Mouse (Mus musculus): ENCODE data around the gene Simc1. TPM values are rescaled to one million over a fixed set of nuclear protein-coding genes. Genes with fewer than 3 reads are reported as not detected.

Gene Simc1
- polyA plus RNA-seq, 1 experiment from 2014 or later = 23.3 TPM

- H3K4me3 ChIP-seq (ENCODE audit: low read depth, low read length) = no peak overlapping the region
Measured at GRCm38 (mm10) chr13:54557652-54558051, 54.1 kb downstream of the Simc1 start.

GRCm38 (mm10) chr13:54559656-54560055 is 56.1 kb downstream of the Simc1 start:
- peaks cover 24% of the 10 kb centered on the region for H3K36me3 ChIP-seq (ENCODE audit: control insufficient read depth, insufficient read depth, low read length)
- no peaks in the 10 kb centered on the region for H3K9me3 ChIP-seq (ENCODE audit: control insufficient read depth, low read length)
- no peak overlapping the region for H3K9ac ChIP-seq (ENCODE audit: low read length)
- WGBS = 92% methylated on average over 2 of the region's 2 CpGs
- H3K27me3 ChIP-seq (ENCODE audit: control insufficient read depth, insufficient read depth, low read length) = no peaks in the 10 kb centered on the region
- no peak overlapping the region for H3K27ac ChIP-seq (replicated peaks; ENCODE audit: low read depth, low read length)
- no peak overlapping the region for H3K4me3 ChIP-seq (ENCODE audit: low read depth, low read length)
- DNase-seq (ENCODE audit: low spot score) (no peak), ATAC-seq (ENCODE audit: insufficient number of reproducible peaks, low FRiP score, low TSS enrichment, low read depth) (no peak)
- no peak overlapping the region for H3K4me2 ChIP-seq (ENCODE audit: low read depth, severe bottlenecking)
- peaks cover 6% of the 10 kb centered on the region for H3K4me1 ChIP-seq (ENCODE audit: control insufficient read depth, insufficient read depth, low read length)

More at GRCm38 (mm10) chr13:54557652-54558051, 54.1 kb downstream of the Simc1 start:
- no peak for DNase-seq (ENCODE audit: low spot score)
- Histone ChIP-seq H3K4me1 (ENCODE audit: control insufficient read depth, insufficient read depth, low read length) (no peaks in the 10 kb centered on the region), H3K36me3 (ENCODE audit: control insufficient read depth, insufficient read depth, low read length) (peaks cover 26% of the 10 kb centered on the region), H3K27ac (replicated peaks; ENCODE audit: low read depth, low read length) (no peak overlapping the region), H3K9ac (ENCODE audit: low read length) (no peak overlapping the region), H3K27me3 (ENCODE audit: control insufficient read depth, insufficient read depth, low read length) (no peaks in the 10 kb centered on the region), H3K9me3 (ENCODE audit: control insufficient read depth, low read length) (no peaks in the 10 kb centered on the region), H3K4me2 (ENCODE audit: low read depth, severe bottlenecking) (no peak overlapping the region)
- ATAC-seq (ENCODE audit: insufficient number of reproducible peaks, low FRiP score, low TSS enrichment, low read depth) = no peak
- 88% methylated on average over 1 of the region's 1 CpGs for WGBS

GRCm38 (mm10) chr13:54560608-54561007 is 57.0 kb downstream of the Simc1 start:
- peaks cover 6% of the 10 kb centered on the region for H3K4me1 ChIP-seq (ENCODE audit: control insufficient read depth, insufficient read depth, low read length)
- H3K27me3 ChIP-seq (ENCODE audit: control insufficient read depth, insufficient read depth, low read length) = no peaks in the 10 kb centered on the region
- no peak overlapping the region for H3K4me2 ChIP-seq (ENCODE audit: low read depth, severe bottlenecking)
- DNase-seq (ENCODE audit: low spot score) (no peak), ATAC-seq (ENCODE audit: insufficient number of reproducible peaks, low FRiP score, low TSS enrichment, low read depth) (no peak)
- no peak overlapping the region for H3K4me3 ChIP-seq (ENCODE audit: low read depth, low read length)
- H3K9me3 ChIP-seq (ENCODE audit: control insufficient read depth, low read length) = no peaks in the 10 kb centered on the region
- no peak overlapping the region for H3K27ac ChIP-seq (replicated peaks; ENCODE audit: low read depth, low read length)
- no peak overlapping the region for H3K9ac ChIP-seq (ENCODE audit: low read length)
- 95% methylated on average over 7 of the region's 7 CpGs for WGBS
- peaks cover 24% of the 10 kb centered on the region for H3K36me3 ChIP-seq (ENCODE audit: control insufficient read depth, insufficient read depth, low read length)

- Histone ChIP-seq H3K4me2 (ENCODE audit: low read depth, severe bottlenecking) (no peak overlapping the region), H3K27ac (replicated peaks; ENCODE audit: low read depth, low read length) (no peak overlapping the region), H3K4me3 (ENCODE audit: low read depth, low read length) (no peak overlapping the region), H3K36me3 (ENCODE audit: control insufficient read depth, insufficient read depth, low read length) (peaks cover 9% of the 10 kb centered on the region), H3K9ac (ENCODE audit: low read length) (no peak overlapping the region), H3K4me1 (ENCODE audit: control insufficient read depth, insufficient read depth, low read length) (peaks cover 6% of the 10 kb centered on the region), H3K27me3 (ENCODE audit: control insufficient read depth, insufficient read depth, low read length) (no peaks in the 10 kb centered on the region), H3K9me3 (ENCODE audit: control insufficient read depth, low read length) (no peaks in the 10 kb centered on the region)
- ATAC-seq (ENCODE audit: insufficient number of reproducible peaks, low FRiP score, low TSS enrichment, low read depth) = no peak
- DNase-seq (ENCODE audit: low spot score) = no peak
- WGBS = 88% methylated on average over 7 of the region's 7 CpGs
Measured at GRCm38 (mm10) chr13:54562562-54562961, 59.0 kb downstream of the Simc1 start.

GRCm38 (mm10) chr13:54564232-54565200 is 60.9 kb downstream of the Simc1 start:
- DNase-seq (ENCODE audit: low spot score) = peak; percentile 45

GRCm38 (mm10) chr13:54565201-54565581 is 61.6 kb downstream of the Simc1 start, which contains the start of gene 4833439L19Rik:
Gene 4833439L19Rik (minus strand): TSS chr13:54565435.
- 0% methylated on average over 27 of the region's 27 CpGs for WGBS
- ATAC-seq (ENCODE audit: insufficient number of reproducible peaks, low FRiP score, low TSS enrichment, low read depth) = peak; percentile 89
- peak within 1 kb of the TSS; percentile 93 for H3K4me3 ChIP-seq (ENCODE audit: low read depth, low read length)

More at GRCm38 (mm10) chr13:54564232-54565200, 60.9 kb downstream of the Simc1 start:
- peak; percentile 72 for ATAC-seq (ENCODE audit: insufficient number of reproducible peaks, low FRiP score, low TSS enrichment, low read depth)
- Histone ChIP-seq H3K4me3 (ENCODE audit: low read depth, low read length) (peak overlapping the region; percentile 93), H3K4me2 (ENCODE audit: low read depth, severe bottlenecking) (peak overlapping the region; percentile 63), H3K4me1 (ENCODE audit: control insufficient read depth, insufficient read depth, low read length) (peaks cover 6% of the 10 kb centered on the region), H3K9me3 (ENCODE audit: control insufficient read depth, low read length) (no peaks in the 10 kb centered on the region), H3K9ac (ENCODE audit: low read length) (peak overlapping the region; percentile 96), H3K36me3 (ENCODE audit: control insufficient read depth, insufficient read depth, low read length) (peaks cover 3% of the 10 kb centered on the region; the same call in 1 of the 2 replicates), H3K27me3 (ENCODE audit: control insufficient read depth, insufficient read depth, low read length) (no peaks in the 10 kb centered on the region), H3K27ac (replicated peaks; ENCODE audit: low read depth, low read length) (no peak overlapping the region)
- WGBS = 11% methylated on average over 45 of the region's 45 CpGs

GRCm38 (mm10) chr13:54565594-54566345 is 62.2 kb downstream of the Simc1 start:
- Histone ChIP-seq H3K4me1 (ENCODE audit: control insufficient read depth, insufficient read depth, low read length) (peaks cover 6% of the 10 kb centered on the region), H3K36me3 (ENCODE audit: control insufficient read depth, insufficient read depth, low read length) (0 out of 2 replicates have a peak, but pooled peaks cover 3% of the 10 kb centered on the region), H3K27ac (replicated peaks; ENCODE audit: low read depth, low read length) (no peak overlapping the region), H3K27me3 (ENCODE audit: control insufficient read depth, insufficient read depth, low read length) (no peaks in the 10 kb centered on the region), H3K4me3 (ENCODE audit: low read depth, low read length) (peak overlapping the region; percentile 93), H3K4me2 (ENCODE audit: low read depth, severe bottlenecking) (peak overlapping the region; percentile 37; the same call in 1 of the 2 replicates), H3K9me3 (ENCODE audit: control insufficient read depth, low read length) (no peaks in the 10 kb centered on the region), H3K9ac (ENCODE audit: low read length) (no peak overlapping the region)
- 0 out of 2 replicates have a peak, but pooled peaks have one; percentile 8 for ATAC-seq (ENCODE audit: insufficient number of reproducible peaks, low FRiP score, low TSS enrichment, low read depth)
- WGBS = 48% methylated on average over 8 of the region's 8 CpGs
- DNase-seq (ENCODE audit: low spot score) = peak; percentile 60

More at GRCm38 (mm10) chr13:54565201-54565581, 61.6 kb downstream of the Simc1 start, which contains the start of gene 4833439L19Rik:
- Histone ChIP-seq H3K4me1 (ENCODE audit: control insufficient read depth, insufficient read depth, low read length) (peaks cover 6% of the 10 kb centered on the region), H3K27ac (replicated peaks; ENCODE audit: low read depth, low read length) (no peak within 1 kb of the TSS), H3K4me2 (ENCODE audit: low read depth, severe bottlenecking) (peak within 1 kb of the TSS; percentile 63), H3K36me3 (ENCODE audit: control insufficient read depth, insufficient read depth, low read length) (peaks cover 3% of the 10 kb centered on the region; the same call in 1 of the 2 replicates), H3K27me3 (ENCODE audit: control insufficient read depth, insufficient read depth, low read length) (no peaks in the 10 kb centered on the region), H3K9ac (ENCODE audit: low read length) (peak within 1 kb of the TSS; percentile 96), H3K9me3 (ENCODE audit: control insufficient read depth, low read length) (no peaks in the 10 kb centered on the region)
- peak; percentile 97 for DNase-seq (ENCODE audit: low spot score)

GRCm38 (mm10) chr13:54568380-54568779 is 64.8 kb downstream of the Simc1 start:
- no peak for ATAC-seq (ENCODE audit: insufficient number of reproducible peaks, low FRiP score, low TSS enrichment, low read depth)
- no peak overlapping the region for H3K4me2 ChIP-seq (ENCODE audit: low read depth, severe bottlenecking)
- H3K27me3 ChIP-seq (ENCODE audit: control insufficient read depth, insufficient read depth, low read length) = no peaks in the 10 kb centered on the region

More at GRCm38 (mm10) chr13:54568380-54568779, 64.8 kb downstream of the Simc1 start:
- Histone ChIP-seq H3K9ac (ENCODE audit: low read length) (no peak overlapping the region), H3K9me3 (ENCODE audit: control insufficient read depth, low read length) (no peaks in the 10 kb centered on the region), H3K4me3 (ENCODE audit: low read depth, low read length) (no peak overlapping the region), H3K27ac (replicated peaks; ENCODE audit: low read depth, low read length) (no peak overlapping the region), H3K36me3 (ENCODE audit: control insufficient read depth, insufficient read depth, low read length) (no peaks in the 10 kb centered on the region), H3K4me1 (ENCODE audit: control insufficient read depth, insufficient read depth, low read length) (peaks cover 6% of the 10 kb centered on the region)
- DNase-seq (ENCODE audit: low spot score) = no peak
- 42% methylated on average over 5 of the region's 5 CpGs for WGBS
